Mouse (Mus musculus): ENCODE measurements around the gene Icmt. TPM values are rescaled to one million over a fixed set of nuclear protein-coding genes. Genes with fewer than 3 reads are reported as not detected.

Gene Icmt
- polyA plus RNA-seq, 1 experiment from 2014 or later, result 19.3 TPM

DNA sequence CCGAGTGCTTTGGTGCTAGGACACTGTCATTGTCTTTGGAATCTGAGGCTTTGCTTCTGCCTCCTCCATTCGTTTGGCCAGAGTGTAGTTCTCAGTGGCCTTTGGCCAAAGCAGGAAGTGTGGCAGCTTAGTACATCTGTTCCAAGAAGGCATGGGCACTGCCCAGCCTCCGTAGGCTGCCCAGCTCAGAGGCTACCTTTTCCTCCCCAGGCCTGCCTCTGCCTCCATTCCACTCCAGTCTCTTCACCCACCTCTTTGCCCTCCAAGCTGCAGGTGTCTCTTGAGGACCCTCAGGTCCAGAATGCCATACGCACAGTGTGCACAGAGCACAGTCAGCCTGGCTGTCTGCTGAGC is 32.9 kb upstream of the Icmt start:
- no peak overlapping the region for H3K4me2 ChIP-seq (ENCODE audit: low read depth, low read length)
- peak overlapping the region; percentile 95 for H3K27ac ChIP-seq (ENCODE audit: low read length)
- peaks cover 58% of the 10 kb centered on the region for H3K4me1 ChIP-seq (ENCODE audit: control insufficient read depth, insufficient read depth, low read length)

DNA sequence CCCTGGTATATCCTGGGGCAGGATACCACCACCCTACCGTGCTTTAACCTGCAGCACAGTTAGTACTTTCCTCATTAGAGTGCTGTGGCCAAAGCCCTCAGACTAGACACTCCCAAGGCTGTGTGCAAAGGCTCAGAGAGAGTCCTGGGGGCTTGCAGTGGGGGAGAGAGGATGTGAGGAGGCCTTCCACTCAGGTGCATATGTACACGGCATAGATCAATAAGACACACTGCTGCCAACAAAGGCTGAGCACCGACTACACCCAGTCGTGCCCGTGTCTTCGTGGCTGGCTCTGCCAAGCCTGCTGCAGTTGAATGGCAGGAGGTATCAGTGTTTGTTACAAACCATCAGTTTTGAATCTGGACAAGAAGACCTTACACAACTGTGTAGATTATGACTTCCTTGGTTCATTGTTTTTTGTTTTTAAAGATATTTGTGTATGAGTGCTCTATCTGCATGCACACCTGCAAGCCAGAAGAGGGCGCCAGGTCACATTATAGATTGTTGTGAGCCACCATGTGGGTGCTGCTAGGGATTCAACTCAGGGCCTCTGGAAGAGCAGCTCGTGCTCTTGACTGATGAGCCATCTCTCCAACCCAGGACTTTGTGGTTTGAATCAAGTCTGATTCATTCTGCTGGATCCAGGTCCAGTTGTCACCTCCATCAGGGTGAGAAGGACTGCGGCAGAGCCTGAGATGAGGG is 32.0 kb upstream of the Icmt start:
- Histone ChIP-seq H3K9ac (ENCODE audit: low read length) (no peak overlapping the region), H3K36me3 (ENCODE audit: control insufficient read depth, insufficient read depth) (no peaks in the 10 kb centered on the region), H3K4me2 (ENCODE audit: low read depth, low read length) (no peak overlapping the region), H3K4me3 (ENCODE audit: low read length) (no peak overlapping the region), H3K9me3 (replicated peaks; ENCODE audit: control insufficient read depth, low read length) (no peaks in the 10 kb centered on the region), H3K27ac (ENCODE audit: low read length) (no peak overlapping the region), H3K4me1 (ENCODE audit: control insufficient read depth, insufficient read depth, low read length) (peaks cover 59% of the 10 kb centered on the region), H3K27me3 (ENCODE audit: control insufficient read depth, insufficient read depth, low read length) (no peaks in the 10 kb centered on the region)
- ATAC-seq (replicated peaks; ENCODE audit: extremely low read depth, insufficient read depth, low FRiP score), result no peak
- 90% methylated on average over 9 of the region's 9 CpGs for WGBS

More for the DNA sequence above, 32.9 kb upstream of the Icmt start:
- Histone ChIP-seq H3K27me3 (ENCODE audit: control insufficient read depth, insufficient read depth, low read length) (no peaks in the 10 kb centered on the region), H3K9me3 (replicated peaks; ENCODE audit: control insufficient read depth, low read length) (no peaks in the 10 kb centered on the region), H3K36me3 (ENCODE audit: control insufficient read depth, insufficient read depth) (no peaks in the 10 kb centered on the region), H3K9ac (ENCODE audit: low read length) (peak overlapping the region; percentile 47; the same call in 1 of the 2 replicates), H3K4me3 (ENCODE audit: low read length) (no peak overlapping the region)
- no peak for ATAC-seq (replicated peaks; ENCODE audit: extremely low read depth, insufficient read depth, low FRiP score)
- 50% methylated on average over 4 of the region's 4 CpGs for WGBS

- no peak overlapping the region for H3K4me3 ChIP-seq (ENCODE audit: low read length)
- no peaks in the 10 kb centered on the region for H3K36me3 ChIP-seq (ENCODE audit: control insufficient read depth, insufficient read depth)
- peak overlapping the region; percentile 83 for H3K27ac ChIP-seq (ENCODE audit: low read length)
- no peak overlapping the region for H3K9ac ChIP-seq (ENCODE audit: low read length)
- WGBS, result 59% methylated on average over 5 of the region's 5 CpGs
- no peaks in the 10 kb centered on the region for H3K9me3 ChIP-seq (replicated peaks; ENCODE audit: control insufficient read depth, low read length)
- no peak for ATAC-seq (replicated peaks; ENCODE audit: extremely low read depth, insufficient read depth, low FRiP score)
- no peaks in the 10 kb centered on the region for H3K27me3 ChIP-seq (ENCODE audit: control insufficient read depth, insufficient read depth, low read length)
- H3K4me1 ChIP-seq (ENCODE audit: control insufficient read depth, insufficient read depth, low read length), result peaks cover 66% of the 10 kb centered on the region
- H3K4me2 ChIP-seq (ENCODE audit: low read depth, low read length), result no peak overlapping the region
Measured at GRCm38 (mm10) chr4:152265791-152266190, 31.2 kb upstream of the Icmt start.

DNA sequence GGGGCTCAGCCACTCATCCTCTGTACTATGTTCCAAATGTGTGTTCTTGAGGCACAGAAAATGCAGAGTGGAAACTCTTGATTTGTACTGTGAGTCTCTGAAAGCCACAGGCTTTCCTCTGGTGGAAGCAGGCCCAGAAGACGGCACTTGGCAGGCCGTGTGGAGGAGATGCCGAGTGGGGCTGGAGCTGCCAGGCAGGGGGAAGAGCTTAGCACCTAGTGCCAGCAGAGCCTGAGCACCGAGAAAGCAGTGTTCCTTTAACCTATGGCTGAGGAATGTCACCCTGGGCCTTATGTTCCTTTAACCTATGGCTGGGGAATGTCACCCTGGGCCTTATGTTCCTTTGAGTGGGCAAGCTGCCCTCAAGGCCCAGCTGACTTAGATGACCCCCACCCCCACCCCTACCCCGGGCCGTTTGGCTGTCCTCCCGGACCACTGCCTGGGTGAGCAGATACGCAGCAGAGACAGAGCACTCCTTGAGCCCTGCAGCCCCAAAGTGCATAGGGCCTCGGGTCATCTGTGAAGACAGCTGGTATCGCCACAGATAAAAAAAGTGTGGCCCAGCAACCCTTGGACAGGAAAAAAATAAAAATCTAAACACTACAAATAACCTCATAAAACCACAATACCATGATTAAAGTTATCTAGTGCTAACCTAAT is 30.7 kb upstream of the Icmt start:
- H3K9ac ChIP-seq (ENCODE audit: low read length), result peak overlapping the region; percentile 8; the same call in 1 of the 2 replicates
- H3K9me3 ChIP-seq (replicated peaks; ENCODE audit: control insufficient read depth, low read length), result no peaks in the 10 kb centered on the region
- ATAC-seq (replicated peaks; ENCODE audit: extremely low read depth, insufficient read depth, low FRiP score), result no peak
- peak overlapping the region; percentile 83 for H3K27ac ChIP-seq (ENCODE audit: low read length)
- no peak overlapping the region for H3K4me3 ChIP-seq (ENCODE audit: low read length)
- 27% methylated on average over 10 of the region's 10 CpGs for WGBS
- no peak overlapping the region for H3K4me2 ChIP-seq (ENCODE audit: low read depth, low read length)
- H3K36me3 ChIP-seq (ENCODE audit: control insufficient read depth, insufficient read depth), result no peaks in the 10 kb centered on the region
- H3K4me1 ChIP-seq (ENCODE audit: control insufficient read depth, insufficient read depth, low read length), result peaks cover 67% of the 10 kb centered on the region
- H3K27me3 ChIP-seq (ENCODE audit: control insufficient read depth, insufficient read depth, low read length), result no peaks in the 10 kb centered on the region

GRCm38 (mm10) chr4:152267748-152268369 is 29.2 kb upstream of the Icmt start:
- no peak for ATAC-seq (replicated peaks; ENCODE audit: extremely low read depth, insufficient read depth, low FRiP score)
- peaks cover 68% of the 10 kb centered on the region for H3K4me1 ChIP-seq (ENCODE audit: control insufficient read depth, insufficient read depth, low read length)
- H3K27me3 ChIP-seq (ENCODE audit: control insufficient read depth, insufficient read depth, low read length), result no peaks in the 10 kb centered on the region
- WGBS, result 61% methylated on average over 13 of the region's 13 CpGs
- H3K27ac ChIP-seq (ENCODE audit: low read length), result no peak overlapping the region
- H3K4me3 ChIP-seq (ENCODE audit: low read length), result no peak overlapping the region
- no peak overlapping the region for H3K4me2 ChIP-seq (ENCODE audit: low read depth, low read length)
- H3K9me3 ChIP-seq (replicated peaks; ENCODE audit: control insufficient read depth, low read length), result no peaks in the 10 kb centered on the region
- H3K9ac ChIP-seq (ENCODE audit: low read length), result no peak overlapping the region
- no peaks in the 10 kb centered on the region for H3K36me3 ChIP-seq (ENCODE audit: control insufficient read depth, insufficient read depth)

DNA sequence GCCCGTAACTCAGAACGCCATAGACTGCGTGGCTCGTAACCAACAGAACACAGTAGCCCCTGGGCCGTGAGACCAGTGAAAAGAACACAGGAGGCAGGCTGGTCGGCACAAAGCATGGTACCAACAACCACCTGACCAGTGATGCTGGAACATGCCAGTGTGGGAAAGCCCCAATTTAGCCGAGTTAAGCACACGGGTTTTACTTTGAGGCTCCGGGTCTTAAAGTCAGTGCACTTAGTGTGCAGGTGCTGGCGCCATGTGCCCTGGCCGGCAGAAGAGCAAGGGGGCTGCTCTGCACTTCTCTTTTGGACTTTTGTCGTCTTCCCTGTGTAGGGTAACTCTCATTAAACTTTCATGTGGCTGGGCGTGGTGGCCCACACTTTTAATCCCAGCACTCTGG is 27.1 kb upstream of the Icmt start:
- ATAC-seq (replicated peaks; ENCODE audit: extremely low read depth, insufficient read depth, low FRiP score), result no peak
- 91% methylated on average over 13 of the region's 13 CpGs for WGBS
- no peak overlapping the region for H3K4me3 ChIP-seq (ENCODE audit: low read length)
- no peaks in the 10 kb centered on the region for H3K27me3 ChIP-seq (ENCODE audit: control insufficient read depth, insufficient read depth, low read length)
- H3K36me3 ChIP-seq (ENCODE audit: control insufficient read depth, insufficient read depth), result no peaks in the 10 kb centered on the region
- H3K9ac ChIP-seq (ENCODE audit: low read length), result no peak overlapping the region
- no peak overlapping the region for H3K4me2 ChIP-seq (ENCODE audit: low read depth, low read length)
- no peaks in the 10 kb centered on the region for H3K9me3 ChIP-seq (replicated peaks; ENCODE audit: control insufficient read depth, low read length)
- H3K27ac ChIP-seq (ENCODE audit: low read length), result no peak overlapping the region; the same call in 1 of the 2 replicates
- H3K4me1 ChIP-seq (ENCODE audit: control insufficient read depth, insufficient read depth, low read length), result peaks cover 59% of the 10 kb centered on the region

GRCm38 (mm10) chr4:152270599-152270998 is 26.4 kb upstream of the Icmt start:
- Histone ChIP-seq H3K9me3 (replicated peaks; ENCODE audit: control insufficient read depth, low read length) (no peaks in the 10 kb centered on the region), H3K27me3 (ENCODE audit: control insufficient read depth, insufficient read depth, low read length) (no peaks in the 10 kb centered on the region), H3K36me3 (ENCODE audit: control insufficient read depth, insufficient read depth) (no peaks in the 10 kb centered on the region), H3K9ac (ENCODE audit: low read length) (no peak overlapping the region), H3K4me2 (ENCODE audit: low read depth, low read length) (no peak overlapping the region), H3K4me3 (ENCODE audit: low read length) (no peak overlapping the region), H3K27ac (ENCODE audit: low read length) (peak overlapping the region; percentile 23; the same call in 1 of the 2 replicates), H3K4me1 (ENCODE audit: control insufficient read depth, insufficient read depth, low read length) (peaks cover 60% of the 10 kb centered on the region)
- ATAC-seq (replicated peaks; ENCODE audit: extremely low read depth, insufficient read depth, low FRiP score), result no peak
- 54% methylated on average over 9 of the region's 9 CpGs for WGBS

DNA sequence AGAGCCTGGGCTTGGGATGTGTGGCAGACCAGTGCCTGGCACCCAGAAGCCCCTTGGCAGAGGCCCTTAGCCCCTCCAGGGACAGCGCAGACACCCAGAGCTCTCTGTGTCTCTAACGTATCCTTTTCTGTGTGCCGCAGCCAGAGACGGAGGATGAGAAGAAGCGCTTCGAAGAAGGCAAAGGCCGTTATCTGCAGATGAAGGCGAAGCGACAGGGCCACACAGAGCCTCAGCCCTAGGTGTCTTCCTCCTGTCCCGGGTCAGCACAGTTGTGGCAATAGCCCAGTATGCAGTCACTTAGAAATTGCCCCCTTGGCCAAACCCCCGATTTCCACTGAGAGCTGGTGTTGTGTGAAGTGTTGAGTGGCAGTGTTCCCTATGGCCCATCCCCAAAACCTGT is 25.7 kb upstream of the Icmt start:
- Histone ChIP-seq H3K27ac (ENCODE audit: low read length) (no peak overlapping the region; the same call in 1 of the 2 replicates), H3K9me3 (replicated peaks; ENCODE audit: control insufficient read depth, low read length) (no peaks in the 10 kb centered on the region), H3K36me3 (ENCODE audit: control insufficient read depth, insufficient read depth) (no peaks in the 10 kb centered on the region), H3K4me2 (ENCODE audit: low read depth, low read length) (no peak overlapping the region), H3K4me1 (ENCODE audit: control insufficient read depth, insufficient read depth, low read length) (peaks cover 53% of the 10 kb centered on the region), H3K4me3 (ENCODE audit: low read length) (no peak overlapping the region), H3K27me3 (ENCODE audit: control insufficient read depth, insufficient read depth, low read length) (no peaks in the 10 kb centered on the region), H3K9ac (ENCODE audit: low read length) (no peak overlapping the region)
- 84% methylated on average over 11 of the region's 11 CpGs for WGBS
- no peak for ATAC-seq (replicated peaks; ENCODE audit: extremely low read depth, insufficient read depth, low FRiP score)

DNA sequence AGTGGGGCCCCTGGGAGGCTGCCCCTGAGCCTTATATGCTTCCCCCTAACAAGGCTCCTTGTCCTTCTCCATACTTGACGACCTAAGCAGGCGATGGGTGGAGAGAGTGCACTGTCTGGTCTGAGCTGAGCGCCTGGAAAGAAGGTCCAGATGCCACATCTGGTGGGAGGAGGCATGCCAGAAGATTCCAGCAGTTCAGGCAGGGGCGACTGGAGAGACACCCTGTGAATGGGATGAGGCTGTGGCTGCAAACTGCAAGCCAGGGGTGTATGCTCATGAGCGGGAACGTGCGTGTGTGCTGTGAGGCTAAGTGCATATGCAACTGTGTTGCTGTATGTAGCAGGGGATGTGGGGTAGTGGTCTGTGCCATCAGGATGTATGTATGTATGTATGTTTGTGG is 25.0 kb upstream of the Icmt start:
- ATAC-seq (replicated peaks; ENCODE audit: extremely low read depth, insufficient read depth, low FRiP score), result no peak
- Histone ChIP-seq H3K27ac (ENCODE audit: low read length) (peak overlapping the region; percentile 86), H3K36me3 (ENCODE audit: control insufficient read depth, insufficient read depth) (no peaks in the 10 kb centered on the region), H3K9me3 (replicated peaks; ENCODE audit: control insufficient read depth, low read length) (no peaks in the 10 kb centered on the region), H3K4me2 (ENCODE audit: low read depth, low read length) (no peak overlapping the region), H3K9ac (ENCODE audit: low read length) (peak overlapping the region; percentile 11; the same call in 1 of the 2 replicates), H3K4me1 (ENCODE audit: control insufficient read depth, insufficient read depth, low read length) (peaks cover 50% of the 10 kb centered on the region), H3K27me3 (ENCODE audit: control insufficient read depth, insufficient read depth, low read length) (no peaks in the 10 kb centered on the region), H3K4me3 (ENCODE audit: low read length) (no peak overlapping the region)
- WGBS, result 56% methylated on average over 7 of the region's 7 CpGs

Measured in heart, embryonic 16.5 days (tissue).